Mouse (Mus musculus) neural tube, embryonic 15.5 days (tissue): Measurements from ENCODE around the gene Hapln3. TPM values are rescaled to one million over a fixed set of nuclear protein-coding genes. Genes with fewer than 3 reads are reported as not detected.

Experiments used
- ATAC-seq: fragments of 200-750 bp; cut with Nextera tagmentation; 2 replicates; pipeline ENCODE4 v1.8.0; 2017; ENCODE audit warnings: mild to moderate bottlenecking, moderate TSS enrichment, moderate library complexity; ENCODE audit not compliant: low FRiP score
- H3K27ac ChIP-seq: fragments of 300-500 bp; sonication (generic); replicated peaks from 2 replicates; pipeline ENCODE4 v1.5.1; 2015; ENCODE audit warnings: mild to moderate bottlenecking, inconsistent platforms
- H3K27me3 ChIP-seq: fragments of 300-500 bp; sonication (generic); replicated peaks from 2 replicates; pipeline ENCODE4 v1.6.1; 2015; ENCODE audit warnings: inconsistent platforms
- H3K36me3 ChIP-seq: fragments of 300-500 bp; sonication (generic); 2 replicates; pipeline ENCODE4 v1.6.1; 2015; ENCODE audit warnings: inconsistent platforms
- H3K4me1 ChIP-seq: fragments of 300-500 bp; sonication (generic); 2 replicates; pipeline ENCODE4 v1.6.1; 2015; ENCODE audit warnings: inconsistent platforms
- H3K4me2 ChIP-seq: fragments of 300-500 bp; sonication (generic); 2 replicates; pipeline ENCODE4 v1.6.1; 2015; ENCODE audit warnings: inconsistent platforms, mild to moderate bottlenecking, moderate library complexity
- H3K4me3 ChIP-seq: fragments of 300-500 bp; sonication (generic); replicated peaks from 2 replicates; pipeline ENCODE4 v1.5.1; 2015; ENCODE audit warnings: mild to moderate bottlenecking, inconsistent platforms
- H3K9ac ChIP-seq: fragments of 300-500 bp; sonication (generic); replicated peaks from 2 replicates; pipeline ENCODE4 v1.6.1; 2015; ENCODE audit warnings: mild to moderate bottlenecking, inconsistent platforms
- H3K9me3 ChIP-seq: fragments of 300-500 bp; sonication (generic); replicated peaks from 2 replicates; pipeline ENCODE4 v1.6.1; 2016; ENCODE audit warnings: inconsistent platforms
- WGBS: fragments of 180-500 bp; shearing (Covaris S2); methylation state at CpG from one replicate; pipeline ENCODE4 v1.1.7; 2015; ENCODE audit warnings: mixed read lengths; 5-methylcytosine and 5-hydroxymethylcytosine counted together
- polyA plus RNA-seq: library from polyadenylated mRNA; unstranded; fragments of >200 nt; fragmentation: Nextera tagmentation; extraction: Ambion mirVana; gene quantifications from 2 replicates; pipeline ENCODE4 v1.2.1, GENCODE M21; 2015

Gene Hapln3
- polyA plus RNA-seq, 1 experiment from 2014 or later, result 2.5 TPM

GRCm38 (mm10) chr7:79068231-79068630, 62.6 kb downstream of the Hapln3 start:
- 66% methylated on average over 4 of the region's 4 CpGs for WGBS
- Histone ChIP-seq H3K4me3 (no peak overlapping the region), H3K4me1 (no peaks in the 10 kb centered on the region), H3K36me3 (no peaks in the 10 kb centered on the region), H3K4me2 (no peak overlapping the region), H3K9me3 (no peaks in the 10 kb centered on the region), H3K27ac (no peak overlapping the region), H3K9ac (no peak overlapping the region), H3K27me3 (no peaks in the 10 kb centered on the region)
- ATAC-seq, result no peak

GRCm38 (mm10) chr7:79067466-79067865, 63.4 kb downstream of the Hapln3 start:
- H3K9me3 ChIP-seq, result no peaks in the 10 kb centered on the region
- no peak overlapping the region for H3K27ac ChIP-seq
- H3K36me3 ChIP-seq, result no peaks in the 10 kb centered on the region
- H3K27me3 ChIP-seq, result no peaks in the 10 kb centered on the region
- no peak overlapping the region for H3K9ac ChIP-seq
- 54% methylated on average over 7 of the region's 7 CpGs for WGBS
- no peaks in the 10 kb centered on the region for H3K4me1 ChIP-seq
- no peak overlapping the region for H3K4me3 ChIP-seq
- H3K4me2 ChIP-seq, result no peak overlapping the region
- ATAC-seq, result no peak

Other genes starting within 250 kb of the Hapln3 start
- gene Aen, start 235.2 kb downstream of the Hapln3 start, polyA plus RNA-seq, result 55.7 and 58.6 TPM in 2 replicates
- gene Isg20, start 217.6 kb downstream of the Hapln3 start, polyA plus RNA-seq, result 1.3 and 10.5 TPM in 2 replicates
- gene Acan, start 77.5 kb downstream of the Hapln3 start, polyA plus RNA-seq, result 1.6 and 2.6 TPM in 2 replicates
- gene Mfge8, start 18.0 kb upstream of the Hapln3 start, polyA plus RNA-seq, result 132 and 151 TPM in 2 replicates
- gene Abhd2, start 142.2 kb upstream of the Hapln3 start, polyA plus RNA-seq, result 15.6 TPM in 2 replicates